Comparison of ENCODE assay signal across 8 mouse cellular contexts in genomic region chr13:83744981-83745555, GRCm38 (mm10).
DNase-seq lines count a peak whose midpoint lies in the region; ATAC-seq and TF ChIP-seq lines count a peak whose summit lies in the region.

No protein-coding gene starts in this region.

- peak overlapping the region; percentile 68 for H3K4me2 ChIP-seq in heart, embryonic 11.5 days
- H3K4me2 ChIP-seq in kidney, postnatal 0 days (ENCODE audit: low read length) = peak overlapping the region; percentile 82
- peak overlapping the region; percentile 34 for H3K4me2 ChIP-seq in liver, embryonic 14.5 days (ENCODE audit: low read depth)

- peak overlapping the region; percentile 13; the same call in 1 of the 2 replicates for H3K9ac ChIP-seq in heart, embryonic 11.5 days (ENCODE audit: low read depth, low read length)
- H3K9ac ChIP-seq in kidney, postnatal 0 days (ENCODE audit: low read depth, low read length) = peak overlapping the region; percentile 37; the same call in 1 of the 2 replicates
- no peak overlapping the region for H3K9ac ChIP-seq in liver, embryonic 14.5 days (replicated peaks)

- H3K9me3 ChIP-seq in heart, embryonic 11.5 days (replicated peaks; ENCODE audit: control insufficient read depth, low read length) = no peaks in the 10 kb centered on the region
- H3K9me3 ChIP-seq in kidney, postnatal 0 days (replicated peaks; ENCODE audit: low read length) = no peaks in the 10 kb centered on the region
- no peaks in the 10 kb centered on the region for H3K9me3 ChIP-seq in liver, embryonic 14.5 days (ENCODE audit: control insufficient read depth, low read length)

- no peak for TF ChIP-seq CTCF in kidney, postnatal 0 days (IDR thresholded peaks at IDR 0.05; ENCODE audit: low read depth)
- TF ChIP-seq CTCF in liver, embryonic 14.5 days (IDR thresholded peaks at IDR 0.05; ENCODE audit: low read depth) = no peak

- TF ChIP-seq EP300 in liver, embryonic 14.5 days (IDR thresholded peaks at IDR 0.05; ENCODE audit: low read depth) = no peak

- DNase-seq in heart, postnatal 25 days (ENCODE audit: low spot score) = no peak
- DNase-seq in cerebellum, postnatal 10 days = peak; percentile 95 to 98
- DNase-seq in frontal cortex, postnatal 25 days (ENCODE audit: low spot score in 2 of 2) = peak; percentile 86 to 87
- DNase-seq in kidney, postnatal 0 days (ENCODE audit: low spot score) = peak; percentile 68
- DNase-seq in liver, embryonic 14.5 days (ENCODE audit: low read depth in 3 of 3, low spot score in 3 of 3) = no peak
- peak; percentile 96 to 97 for DNase-seq in right cerebral cortex, postnatal 10 days (ENCODE audit: low spot score in 2 of 2)

- under 1% methylated on average over 38 of the region's 38 CpGs for WGBS in heart, embryonic 11.5 days (ENCODE audit: insufficient replicate concordance)
- WGBS in kidney, postnatal 0 days = under 1% methylated on average over 38 of the region's 38 CpGs
- 1% methylated on average over 38 of the region's 38 CpGs for WGBS in liver, embryonic 14.5 days (ENCODE audit: insufficient replicate concordance)

- H3K4me3 ChIP-seq in heart, embryonic 11.5 days (ENCODE audit: low read depth, low read length) = peak overlapping the region; percentile 45
- H3K4me3 ChIP-seq in kidney, postnatal 0 days (replicated peaks; ENCODE audit: low read depth, low read length) = peak overlapping the region; percentile 43
- no peak overlapping the region for H3K4me3 ChIP-seq in liver, embryonic 14.5 days (ENCODE audit: insufficient read depth in 1 of 2, low read depth in 2 of 2, low read length in 2 of 2)

- H3K36me3 ChIP-seq in heart, embryonic 11.5 days (ENCODE audit: control insufficient read depth, insufficient read depth, low read length) = no peaks in the 10 kb centered on the region
- H3K36me3 ChIP-seq in kidney, postnatal 0 days (ENCODE audit: insufficient read depth, low read length) = no peaks in the 10 kb centered on the region
- no peaks in the 10 kb centered on the region for H3K36me3 ChIP-seq in liver, embryonic 14.5 days (replicated peaks; ENCODE audit: control insufficient read depth, insufficient read depth, low read depth)

- ATAC-seq in heart, embryonic 11.5 days (replicated peaks; ENCODE audit: insufficient number of reproducible peaks, low FRiP score, low TSS enrichment) = peak; percentile 83
- peak; percentile 98 for ATAC-seq in kidney, postnatal 0 days (replicated peaks; ENCODE audit: low FRiP score, low read depth)
- no peak for ATAC-seq in liver, embryonic 14.5 days (ENCODE audit: insufficient read depth)
- no peak for ATAC-seq in inflammation-experienced regulatory T-cells, adult 6 months

- H3K27ac ChIP-seq in heart, embryonic 11.5 days (ENCODE audit: low read depth, low read length) = no peak overlapping the region
- H3K27ac ChIP-seq in kidney, postnatal 0 days = no peak overlapping the region
- no peak overlapping the region for H3K27ac ChIP-seq in liver, embryonic 14.5 days

- H3K4me1 ChIP-seq in heart, embryonic 11.5 days (ENCODE audit: control insufficient read depth, insufficient read depth, low read length) = no peaks in the 10 kb centered on the region
- no peaks in the 10 kb centered on the region for H3K4me1 ChIP-seq in kidney, postnatal 0 days (replicated peaks; ENCODE audit: insufficient read depth, low read length)
- H3K4me1 ChIP-seq in liver, embryonic 14.5 days (replicated peaks; ENCODE audit: control insufficient read depth in 2 of 2, insufficient read depth in 2 of 2, low read length in 1 of 2) = no peaks in the 10 kb centered on the region

- intact Hi-C loops in heart, postnatal 25 days (cut with DNase I) = no loop called here

- peaks cover 22% of the 10 kb centered on the region for H3K27me3 ChIP-seq in heart, embryonic 11.5 days (ENCODE audit: control insufficient read depth, insufficient read depth, low read length)
- peaks cover 22% of the 10 kb centered on the region for H3K27me3 ChIP-seq in kidney, postnatal 0 days (ENCODE audit: insufficient read depth, low read length)
- H3K27me3 ChIP-seq in liver, embryonic 14.5 days (ENCODE audit: control insufficient read depth, insufficient read depth, low read length) = peaks cover 25% of the 10 kb centered on the region

Comparison
In these comparisons a context has a peak if more than half of its experiments do, and no peak if none do; other contexts are left out.
1. ATAC-seq: peak in heart, embryonic 11.5 days (single experiment) and kidney, postnatal 0 days (single experiment); none in liver, embryonic 14.5 days (single experiment) and inflammation-experienced regulatory T-cells, adult 6 months (single experiment).
2. H3K4me3 ChIP-seq: peak in heart, embryonic 11.5 days (single experiment) and kidney, postnatal 0 days (single experiment); none in liver, embryonic 14.5 days (0 of 2).
3. DNase-seq: peak in cerebellum, postnatal 10 days (2 of 2), frontal cortex, postnatal 25 days (2 of 2), kidney, postnatal 0 days (single experiment) and right cerebral cortex, postnatal 10 days (2 of 2); none in heart, postnatal 25 days (single experiment) and liver, embryonic 14.5 days (0 of 3).
4. Peak in every context shown above with its lines, with median percentiles within 50 percentile points of each other: H3K4me2 ChIP-seq.